Mouse (Mus musculus) heart, postnatal 0 days (tissue): ENCODE results near the gene Dync2li1.

ENCODE experiments used
- CTCF ChIP-seq: IDR thresholded peaks from 2 replicates; pipeline ENCODE4 v1.5.1; 2016; ENCODE audit warnings: antibody characterized with exemption, control low read depth, low read depth
- EP300 ChIP-seq: IDR thresholded peaks from 2 replicates; pipeline ENCODE4 v1.6.1; 2016; ENCODE audit warnings: antibody characterized with exemption, low read depth

GRCm38 (mm10) chr17:84596015-84596441 is 30.3 kb upstream of the Dync2li1 start:
- TF ChIP-seq CTCF (no peak), EP300 (no peak)
